Mouse (Mus musculus): ENCODE results near the gene Gm17949.

- TF ChIP-seq CTCF (IDR thresholded peaks at IDR 0.05; ENCODE audit: low read depth) (no peak), EP300 (IDR thresholded peaks at IDR 0.05; ENCODE audit: low read depth) (no peak)
These were observed 48.4 kb upstream of the Gm17949 start for GRCm38 (mm10) chr17:56962642-56963405.

All from heart, postnatal 0 days (tissue).